Mouse (Mus musculus) heart, adult 18-20 months (tissue): Measurements from ENCODE around the gene Ppme1. TPM values are rescaled to one million over a fixed set of nuclear protein-coding genes. Genes with fewer than 3 reads are reported as not detected.

Experiments
- DNase-seq, 2 experiments: peaks; one replicate each; pipeline ENCODE4 v3.0.0; 2021 to 2022; ENCODE audit warnings: mixed read lengths in 1 of 2
- total RNA-seq, 2 experiments: library from RNA; stranded (reverse); gene quantifications; 2 replicates each; pipeline ENCODE4 v1.2.3; 2021

Gene Ppme1
- total RNA-seq, 2 experiments from 2014 or later = 34.7 to 35.4 TPM

- DNase-seq = no peak
Measured at GRCm38 (mm10) chr7:100327514-100327913, 44.6 kb downstream of the Ppme1 start.

GRCm38 (mm10) chr7:100325482-100325881 is 46.6 kb downstream of the Ppme1 start:
- peak in 1 of 2 experiments; percentile 59 for DNase-seq

- DNase-seq = no peak
Measured at GRCm38 (mm10) chr7:100323721-100324120, 48.4 kb downstream of the Ppme1 start.

GRCm38 (mm10) chr7:100317534-100317933 is 54.6 kb downstream of the Ppme1 start:
- DNase-seq = no peak

- no peak for DNase-seq
Measured at GRCm38 (mm10) chr7:100316924-100317323, 55.2 kb downstream of the Ppme1 start.

GRCm38 (mm10) chr7:100312716-100313115 is 59.4 kb downstream of the Ppme1 start:
- DNase-seq = no peak

- DNase-seq = no peak
Measured at GRCm38 (mm10) chr7:100310290-100310689, 61.8 kb downstream of the Ppme1 start.

GRCm38 (mm10) chr7:100309679-100310078 is 62.4 kb downstream of the Ppme1 start:
- DNase-seq = no peak

GRCm38 (mm10) chr7:100309216-100309615 is 62.9 kb downstream of the Ppme1 start:
- no peak for DNase-seq

GRCm38 (mm10) chr7:100307872-100308653 is 64.0 kb downstream of the Ppme1 start:
- DNase-seq = no peak

- no peak for DNase-seq
Measured at GRCm38 (mm10) chr7:100305894-100306293, 66.2 kb downstream of the Ppme1 start.

- peak; percentile 43 to 61 for DNase-seq
Measured at GRCm38 (mm10) chr7:100302316-100302715, 69.8 kb downstream of the Ppme1 start.

- no peak for DNase-seq
Measured at GRCm38 (mm10) chr7:100301390-100301789, 70.7 kb downstream of the Ppme1 start.

- DNase-seq = no peak
Measured at GRCm38 (mm10) chr7:100298861-100299510, 73.1 kb downstream of the Ppme1 start.

- no peak for DNase-seq
Measured at GRCm38 (mm10) chr7:100296699-100297098, 75.4 kb downstream of the Ppme1 start.

- DNase-seq = no peak
Measured at GRCm38 (mm10) chr7:100295745-100296144, 76.4 kb downstream of the Ppme1 start.

GRCm38 (mm10) chr7:100293546-100293945 is 78.6 kb downstream of the Ppme1 start:
- no peak for DNase-seq

GRCm38 (mm10) chr7:100288622-100289021 is 83.5 kb downstream of the Ppme1 start:
- DNase-seq = peak; percentile 18 to 22

GRCm38 (mm10) chr7:100287748-100288578 is 84.1 kb downstream of the Ppme1 start:
- DNase-seq = peak; percentile 25 to 56

GRCm38 (mm10) chr7:100285383-100285782 is 86.7 kb downstream of the Ppme1 start, which contains the start of gene P4ha3:
Gene P4ha3 (plus strand): TSS chr7:100285520.
- DNase-seq = no peak

GRCm38 (mm10) chr7:100283298-100283697 is 88.8 kb downstream of the Ppme1 start:
- no peak for DNase-seq

GRCm38 (mm10) chr7:100281596-100281995 is 90.5 kb downstream of the Ppme1 start:
- no peak for DNase-seq

- peak; percentile 19 to 63 for DNase-seq
Measured at GRCm38 (mm10) chr7:100279803-100280202, 92.3 kb downstream of the Ppme1 start.
